8 mouse cellular contexts compared by ENCODE assay signal in genomic region chr9:95510693-95511404, GRCm38 (mm10). TPM values are rescaled to one million over a fixed set of nuclear protein-coding genes. Genes with fewer than 3 reads are reported as not detected.
DNase-seq lines count a peak whose midpoint lies in the region; ATAC-seq and TF ChIP-seq lines count a peak whose summit lies in the region.

No protein-coding gene starts in this region.

- H3K9me3 ChIP-seq in kidney, postnatal 0 days (replicated peaks; ENCODE audit: low read length) = no peaks in the 10 kb centered on the region
- no peaks in the 10 kb centered on the region for H3K9me3 ChIP-seq in stomach, embryonic 16.5 days (replicated peaks; ENCODE audit: control insufficient read depth, low read length)

- peak overlapping the region; percentile 95 for H3K4me2 ChIP-seq in kidney, postnatal 0 days (ENCODE audit: low read length)
- peak overlapping the region; percentile 76 for H3K4me2 ChIP-seq in stomach, embryonic 16.5 days (ENCODE audit: low read depth, low read length)

- peak overlapping the region; percentile 95 for H3K9ac ChIP-seq in kidney, postnatal 0 days (ENCODE audit: low read depth, low read length)
- H3K9ac ChIP-seq in liver, adult 2 months (ENCODE audit: low read depth, low read length) = peak overlapping the region; percentile 90
- peak overlapping the region; percentile 98 for H3K9ac ChIP-seq in stomach, embryonic 16.5 days (ENCODE audit: low read length)

- TF ChIP-seq CTCF in kidney, postnatal 0 days (IDR thresholded peaks at IDR 0.05; ENCODE audit: low read depth) = no peak
- TF ChIP-seq CTCF in liver, adult 2 months (IDR thresholded peaks at IDR 0.05; ENCODE audit: low read depth, low read length) = no peak

- H3K4me3 ChIP-seq in kidney, postnatal 0 days (replicated peaks; ENCODE audit: low read depth, low read length) = peak overlapping the region; percentile 98
- H3K4me3 ChIP-seq in liver, adult 2 months (ENCODE audit: insufficient read depth, low read depth, low read length) = peak overlapping the region; percentile 80
- peak overlapping the region; percentile 99 for H3K4me3 ChIP-seq in stomach, embryonic 16.5 days (replicated peaks; ENCODE audit: low read length)

- no peak for TF ChIP-seq POLR2A in liver, adult 2 months (IDR thresholded peaks at IDR 0.05; ENCODE audit: extremely low read depth, insufficient read depth, low read length)

- ATAC-seq in kidney, postnatal 0 days (replicated peaks; ENCODE audit: low FRiP score, low read depth) = peak; percentile 14; the same call in 1 of the 2 replicates
- ATAC-seq in erythroid progenitor cell, adult 5-6 weeks (replicated peaks; ENCODE audit: low FRiP score, poor library complexity, severe bottlenecking) = peak; percentile 12
- no peak for ATAC-seq in stomach, embryonic 16.5 days (ENCODE audit: insufficient read depth, low FRiP score)
- no peak for ATAC-seq in activated CD4-positive, CD25-positive, alpha-beta regulatory T cell, adult 4 months

- H3K36me3 ChIP-seq in kidney, postnatal 0 days (ENCODE audit: insufficient read depth, low read length) = no peaks in the 10 kb centered on the region
- H3K36me3 ChIP-seq in liver, adult 2 months (ENCODE audit: control insufficient read depth, insufficient read depth, low read length) = no peaks in the 10 kb centered on the region
- H3K36me3 ChIP-seq in stomach, embryonic 16.5 days (ENCODE audit: control insufficient read depth, insufficient read depth, low read length) = no peaks in the 10 kb centered on the region

- H3K4me1 ChIP-seq in kidney, postnatal 0 days (replicated peaks; ENCODE audit: insufficient read depth, low read length) = peaks cover 9% of the 10 kb centered on the region; the same call in 1 of the 2 replicates
- H3K4me1 ChIP-seq in liver, adult 2 months (ENCODE audit: control insufficient read depth, insufficient read depth, low read length) = peaks cover 11% of the 10 kb centered on the region
- H3K4me1 ChIP-seq in stomach, embryonic 16.5 days (ENCODE audit: control insufficient read depth, insufficient read depth, low read length) = peaks cover 9% of the 10 kb centered on the region

- peaks cover 13% of the 10 kb centered on the region; the same call in 1 of the 2 replicates for H3K79me2 ChIP-seq in liver, adult 2 months (ENCODE audit: control insufficient read depth, insufficient read depth, low read length)

- no peaks in the 10 kb centered on the region for H3K27me3 ChIP-seq in kidney, postnatal 0 days (ENCODE audit: insufficient read depth, low read length)
- no peaks in the 10 kb centered on the region for H3K27me3 ChIP-seq in liver, adult 2 months (ENCODE audit: control insufficient read depth, insufficient read depth, low read length)
- no peaks in the 10 kb centered on the region for H3K27me3 ChIP-seq in stomach, embryonic 16.5 days (ENCODE audit: control insufficient read depth, insufficient read depth, low read length)

- 4% methylated on average over 21 of the region's 21 CpGs for WGBS in kidney, postnatal 0 days
- under 1% methylated on average over 21 of the region's 21 CpGs for WGBS in liver, adult 2 months
- WGBS in stomach, embryonic 16.5 days = 4% methylated on average over 21 of the region's 21 CpGs

- H3K27ac ChIP-seq in kidney, postnatal 0 days = peak overlapping the region; percentile 92; the same call in 1 of the 2 replicates
- H3K27ac ChIP-seq in liver, adult 2 months (replicated peaks; ENCODE audit: insufficient read depth, low read depth, low read length) = peak overlapping the region; percentile 84
- H3K27ac ChIP-seq in stomach, embryonic 16.5 days (ENCODE audit: low read length) = peak overlapping the region; percentile 94

- peak; percentile 21 for DNase-seq in kidney, postnatal 0 days (ENCODE audit: low spot score)
- DNase-seq in kidney, postnatal 4 days = no peak
- peak; percentile 54 for DNase-seq in ZHBTc4 (ENCODE audit: low read depth, low spot score)
- peak; percentile 25 for DNase-seq in liver, adult 2 months (ENCODE audit: extremely low read depth, low read depth, low spot score)
- no peak for DNase-seq in layer of hippocampus, adult 9-10 months (ENCODE audit: low spot score)

RNA-seq across cellular contexts. Expression of gene U2surp, which starts 0.9 kb away (rescaled TPM):
- 138 and 139 TPM in 2 replicates for polyA plus RNA-seq in kidney, postnatal 0 days (2015; fragmentation: Nextera tagmentation; extraction: Ambion mirVana)
- 75.0 and 83.4 TPM in 2 replicates for total RNA-seq in erythroid progenitor cell, adult 5-6 weeks (2015; ENCODE audit: low replicate concordance)
- total RNA-seq in erythroid progenitor cell, adult 5-6 weeks (2017; ENCODE audit: low replicate concordance) = 85.3 and 99.3 TPM in 2 replicates
- 18.1 and 21.8 TPM in 2 replicates for total RNA-seq in liver, adult 2 months (2014; rRNA removed)
- 1.5 and 1.7 TPM in 2 replicates for polyA plus RNA-seq in liver, adult 2 months (2012; rRNA removed)
- polyA plus RNA-seq in stomach, embryonic 16.5 days (2015; fragmentation: Nextera tagmentation; extraction: Ambion mirVana) = 88.6 and 115 TPM in 2 replicates
- polyA plus RNA-seq in activated CD4-positive, CD25-positive, alpha-beta regulatory T cell, adult 4 months (2017; shearing (Covaris generic)) = 100 to 1,000 TPM; 173 to 228 TPM

RNA-seq across cellular contexts. Expression of gene Paqr9, which starts 48.6 kb away (rescaled TPM):
- polyA plus RNA-seq in kidney, postnatal 0 days (2015; fragmentation: Nextera tagmentation; extraction: Ambion mirVana) = 2.8 TPM in 2 replicates
- 84.0 and 109 TPM in 2 replicates for total RNA-seq in erythroid progenitor cell, adult 5-6 weeks (2015; ENCODE audit: low replicate concordance)
- 100 and 101 TPM in 2 replicates for total RNA-seq in erythroid progenitor cell, adult 5-6 weeks (2017; ENCODE audit: low replicate concordance)
- total RNA-seq in liver, adult 2 months (2014; rRNA removed) = 56.1 and 56.8 TPM in 2 replicates
- 107 and 154 TPM in 2 replicates for polyA plus RNA-seq in liver, adult 2 months (2012; rRNA removed)
- polyA plus RNA-seq in stomach, embryonic 16.5 days (2015; fragmentation: Nextera tagmentation; extraction: Ambion mirVana) = 0.47 and 0.53 TPM in 2 replicates
- polyA plus RNA-seq in activated CD4-positive, CD25-positive, alpha-beta regulatory T cell, adult 4 months (2017; shearing (Covaris generic)) = under 1 TPM in 1 of 2 experiments, not detected in 1; 0.06 TPM

Comparison
In these comparisons a context has a peak if more than half of its experiments do, and no peak if none do; other contexts are left out.
1. DNase-seq: peak in kidney, postnatal 0 days (single experiment), ZHBTc4 (single experiment) and liver, adult 2 months (single experiment); none in kidney, postnatal 4 days (0 of 2) and layer of hippocampus, adult 9-10 months (single experiment).
2. ATAC-seq: peak in kidney, postnatal 0 days (single experiment) and erythroid progenitor cell, adult 5-6 weeks (single experiment); none in stomach, embryonic 16.5 days (single experiment) and activated CD4-positive, CD25-positive, alpha-beta regulatory T cell, adult 4 months (single experiment).
3. RNA of gene U2surp, which starts 0.9 kb away (polyA plus RNA-seq): 173 to 228 TPM in activated CD4-positive, CD25-positive, alpha-beta regulatory T cell, adult 4 months, 138 to 139 TPM in kidney, postnatal 0 days and 88.6 to 115 TPM in stomach, embryonic 16.5 days; 1.5 to 1.7 TPM in liver, adult 2 months; every median in the first group is over 10 times any median in the second.
4. RNA of gene Paqr9, which starts 48.6 kb away (polyA plus RNA-seq): 107 to 154 TPM in liver, adult 2 months; 2.8 TPM in kidney, postnatal 0 days, 0.47 to 0.53 TPM in stomach, embryonic 16.5 days and 0.06 TPM in activated CD4-positive, CD25-positive, alpha-beta regulatory T cell, adult 4 months; every median in the first group is over 10 times any median in the second.
5. Peak in every context shown above with its lines, with median percentiles within 50 percentile points of each other: H3K27ac ChIP-seq, H3K4me3 ChIP-seq and H3K9ac ChIP-seq.